Mouse (Mus musculus) stomach, postnatal 0 days (tissue): ENCODE measurements around the gene Hes3. TPM values are rescaled to one million over a fixed set of nuclear protein-coding genes. Genes with fewer than 3 reads are reported as not detected.

Source experiments
- ATAC-seq: fragments of 200-750 bp; cut with Nextera tagmentation; 2 replicates; pipeline ENCODE4 v1.8.0; 2017; ENCODE audit not compliant: low FRiP score, low TSS enrichment
- DNase-seq: peaks from one replicate; pipeline ENCODE4 v3.0.0-alpha.2; 2016; ENCODE audit warnings: low spot score
- H3K27ac ChIP-seq: fragments of 300-500 bp; sonication (generic); replicated peaks from 2 replicates; pipeline ENCODE4 v1.5.1; 2014; ENCODE audit warnings: mild to moderate bottlenecking, control low read depth
- H3K27me3 ChIP-seq: fragments of 300-500 bp; sonication (generic); 2 replicates; pipeline ENCODE4 v1.6.1; 2014; ENCODE audit warnings: low read length; ENCODE audit not compliant: control insufficient read depth, insufficient read depth
- H3K36me3 ChIP-seq: fragments of 300-500 bp; sonication (generic); 2 replicates; pipeline ENCODE4 v1.6.1; 2014; ENCODE audit warnings: low read length, mixed read lengths; ENCODE audit not compliant: control insufficient read depth, insufficient read depth
- H3K4me1 ChIP-seq: fragments of 300-500 bp; sonication (generic); replicated peaks from 2 replicates; pipeline ENCODE4 v1.6.1; 2014; ENCODE audit warnings: antibody characterized with exemption; ENCODE audit not compliant: control insufficient read depth, insufficient read depth
- H3K4me2 ChIP-seq: fragments of 300-500 bp; sonication (generic); replicated peaks from 2 replicates; pipeline ENCODE4 v1.6.1; 2014; ENCODE audit warnings: low read depth, mild to moderate bottlenecking, control low read depth, moderate library complexity
- H3K4me3 ChIP-seq: fragments of 300-500 bp; sonication (generic); 2 replicates; pipeline ENCODE4 v1.5.1; 2014; ENCODE audit warnings: low read depth, low read length, control low read depth
- H3K9ac ChIP-seq: fragments of 300-500 bp; sonication (generic); 2 replicates; pipeline ENCODE4 v1.6.1; 2014; ENCODE audit warnings: mild to moderate bottlenecking, low read length, control low read depth, mixed read lengths
- H3K9me3 ChIP-seq: fragments of 300-500 bp; sonication (generic); 2 replicates; pipeline ENCODE4 v1.6.1; 2016; ENCODE audit warnings: low read length; ENCODE audit not compliant: control insufficient read depth
- CTCF ChIP-seq: IDR thresholded peaks from 2 replicates; pipeline ENCODE4 v1.5.1; 2016; ENCODE audit warnings: antibody characterized with exemption, low read depth, mild to moderate bottlenecking, moderate library complexity
- EP300 ChIP-seq: optimal IDR thresholded peaks from 2 replicates; pipeline ENCODE3; 2016; ENCODE audit warnings: antibody characterized with exemption
- WGBS: fragments of 180-500 bp; shearing (Covaris S2); extraction: QIAGEN DNeasy Blood & Tissue Kit; methylation state at CpG from one replicate; pipeline ENCODE4 v1.1.7; 2014; 5-methylcytosine and 5-hydroxymethylcytosine counted together
- polyA plus RNA-seq: library from polyadenylated mRNA; unstranded; fragments of >200 nt; fragmentation: Nextera tagmentation; extraction: Ambion mirVana; gene quantifications from 2 replicates; pipeline ENCODE4 v1.2.1, GENCODE M21; 2015

The Hes3 gene
- polyA plus RNA-seq: not detected in 2 replicates

DNA sequence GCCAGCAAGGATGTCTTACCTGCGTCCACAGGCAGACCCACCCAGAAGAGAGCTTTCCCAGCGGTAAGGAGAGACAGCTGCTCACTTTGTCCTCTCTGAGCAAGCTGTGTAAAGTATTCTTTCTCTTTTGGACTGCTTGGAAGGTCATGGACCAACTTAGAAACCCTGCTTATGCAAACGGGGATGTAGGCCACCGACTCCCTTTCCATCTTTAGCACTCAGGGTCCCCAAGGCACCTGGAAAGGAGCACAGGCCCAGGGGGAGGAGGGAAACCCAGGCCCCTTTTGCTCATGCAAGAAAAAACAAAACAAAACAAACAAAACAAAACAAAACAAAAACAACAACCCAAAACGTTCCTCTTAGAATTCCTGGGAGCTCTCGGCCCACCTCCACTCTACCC, at the start of gene Hes3:
Gene Hes3 (minus strand): TSS at position 101 of the 400 bp plus-strand sequence.
- ATAC-seq (no peak), DNase-seq (no peak)
- Histone ChIP-seq H3K9ac (no peak within 1 kb of the TSS), H3K27ac (no peak within 1 kb of the TSS), H3K27me3 (peaks cover 19% of the 10 kb centered on the region; the same call in 1 of the 2 replicates), H3K4me3 (peak within 1 kb of the TSS; percentile 10; the same call in 1 of the 2 replicates), H3K4me1 (no peaks in the 10 kb centered on the region; the same call in 1 of the 2 replicates), H3K36me3 (no peaks in the 10 kb centered on the region), H3K9me3 (no peaks in the 10 kb centered on the region), H3K4me2 (peak within 1 kb of the TSS; percentile 41; the same call in 1 of the 2 replicates)
- TF ChIP-seq CTCF (no peak), EP300 (no peak)
- WGBS: 25% methylated on average over 6 of the region's 6 CpGs

GRCm38 (mm10) chr4:152340584-152341284, 49.3 kb upstream of the Hes3 start:
- peak; percentile 47 for DNase-seq
- Histone ChIP-seq H3K36me3 (no peaks in the 10 kb centered on the region), H3K4me1 (no peaks in the 10 kb centered on the region), H3K4me2 (no peak overlapping the region), H3K9ac (no peak overlapping the region), H3K4me3 (no peak overlapping the region), H3K27ac (no peak overlapping the region), H3K27me3 (no peaks in the 10 kb centered on the region; the same call in 1 of the 2 replicates), H3K9me3 (no peaks in the 10 kb centered on the region)
- no peak for TF ChIP-seq EP300
- no peak for TF ChIP-seq CTCF
- 35% methylated on average over 15 of the region's 15 CpGs for WGBS
- no peak for ATAC-seq

- no peaks in the 10 kb centered on the region for H3K4me1 ChIP-seq
- ATAC-seq: no peak
- no peak for DNase-seq
- H3K27me3 ChIP-seq: no peaks in the 10 kb centered on the region; the same call in 1 of the 2 replicates
- no peaks in the 10 kb centered on the region for H3K9me3 ChIP-seq
- H3K9ac ChIP-seq: peak overlapping the region; percentile 47; the same call in 1 of the 2 replicates
- 6% methylated on average over 12 of the region's 26 CpGs for WGBS
- H3K36me3 ChIP-seq: no peaks in the 10 kb centered on the region; the same call in 1 of the 2 replicates
- TF ChIP-seq EP300 (no peak), CTCF (no peak)
- peak overlapping the region; percentile 86 for H3K4me2 ChIP-seq
- H3K4me3 ChIP-seq: peak overlapping the region; percentile 48
- no peak overlapping the region for H3K27ac ChIP-seq
Observed at GRCm38 (mm10) chr4:152339293-152339790, 47.9 kb upstream of the Hes3 start.

GRCm38 (mm10) chr4:152338419-152339292, 47.2 kb upstream of the Hes3 start, which contains the start of gene Chd5:
TSS of gene Chd5 (plus strand) at chr4:152338651.
- H3K27ac ChIP-seq: no peak within 1 kb of the TSS
- H3K9me3 ChIP-seq: no peaks in the 10 kb centered on the region
- H3K27me3 ChIP-seq: no peaks in the 10 kb centered on the region; the same call in 1 of the 2 replicates
- no peaks in the 10 kb centered on the region for H3K4me1 ChIP-seq
- 1% methylated on average over 70 of the region's 120 CpGs for WGBS
- 0 out of 2 replicates have a peak, but pooled peaks have one; percentile 22 for ATAC-seq
- TF ChIP-seq EP300: no peak
- no peak for TF ChIP-seq CTCF
- H3K4me3 ChIP-seq: peak within 1 kb of the TSS; percentile 48
- H3K9ac ChIP-seq: peak within 1 kb of the TSS; percentile 47; the same call in 1 of the 2 replicates
- H3K4me2 ChIP-seq: peak within 1 kb of the TSS; percentile 86
- no peak for DNase-seq
- H3K36me3 ChIP-seq: peaks cover under 1% of the 10 kb centered on the region; the same call in 1 of the 2 replicates

DNA sequence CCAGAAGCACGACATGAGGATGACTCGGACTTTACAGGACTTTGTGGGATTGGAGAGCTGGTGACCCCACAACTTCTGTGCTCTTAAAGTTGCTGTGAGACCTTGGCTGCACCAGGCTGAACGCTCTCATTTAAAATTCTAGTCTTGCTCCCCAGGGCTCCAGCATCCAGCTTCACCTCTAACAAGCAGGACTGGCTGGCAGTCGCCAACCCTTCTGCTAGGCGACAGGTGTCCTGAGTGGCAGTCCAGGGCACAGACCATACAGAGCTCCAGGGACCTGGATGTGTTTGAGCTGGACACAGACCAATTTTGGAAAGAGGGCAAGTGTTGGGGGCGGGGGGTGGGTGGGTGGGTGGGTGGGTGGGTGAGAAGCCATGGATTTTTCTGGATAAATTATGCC, 46.3 kb upstream of the Hes3 start:
- Histone ChIP-seq H3K9ac (no peak overlapping the region), H3K36me3 (peaks cover 6% of the 10 kb centered on the region; the same call in 1 of the 2 replicates), H3K4me1 (no peaks in the 10 kb centered on the region), H3K27me3 (no peaks in the 10 kb centered on the region; the same call in 1 of the 2 replicates), H3K4me3 (no peak overlapping the region), H3K27ac (no peak overlapping the region), H3K4me2 (no peak overlapping the region), H3K9me3 (no peaks in the 10 kb centered on the region)
- WGBS: 37% methylated on average over 6 of the region's 6 CpGs
- TF ChIP-seq CTCF: no peak
- no peak for TF ChIP-seq EP300
- ATAC-seq: no peak
- no peak for DNase-seq
